Mouse (Mus musculus) MEL (cell line): ENCODE measurements around the gene Serpinb9e. TPM values are rescaled to one million over a fixed set of nuclear protein-coding genes. Genes with fewer than 3 reads are reported as not detected.
"Not testable (repeated sequence)": the region's sequence is repeated elsewhere in the genome, so short reads cannot be mapped to it uniquely, and the experiment has no call there.

Experiments
- DNase-seq: peaks from one replicate; pipeline ENCODE4 v3.0.0; 2011; ENCODE audit warnings: low read depth, low spot score
- H3K27ac ChIP-seq: 2 replicates; pipeline ENCODE4 v1.5.1; 2012; ENCODE audit warnings: low read depth, mild to moderate bottlenecking, control low read depth, low read length, moderate library complexity; ENCODE audit not compliant: control insufficient read depth
- H3K27me3 ChIP-seq, 2 experiments: fragments of 150-350 bp in 1 of 2; sonication (generic) in 1 of 2; 2 replicates each; pipeline ENCODE4 v1.6.1; 2012; ENCODE audit warnings: low read length in 2 of 2, mild to moderate bottlenecking in 2 of 2, improper control_type of control experiment in 1 of 2, moderate library complexity in 1 of 2; ENCODE audit not compliant: insufficient read depth in 2 of 2, control insufficient read depth in 1 of 2
- H3K36me3 ChIP-seq, 2 experiments: 2 replicates each; pipeline ENCODE4 v1.6.1; 2012 to 2014; ENCODE audit warnings: low read length in 2 of 2, improper control_type of control experiment in 1 of 2, inconsistent platforms in 1 of 2, mild to moderate bottlenecking in 1 of 2; ENCODE audit not compliant: insufficient read depth in 2 of 2, control insufficient read depth in 1 of 2
- H3K4me1 ChIP-seq, 2 experiments: fragments of 150-350 bp in 1 of 2; sonication (generic) in 1 of 2; 2 replicates each; pipeline ENCODE4 v1.6.1; 2012; ENCODE audit warnings: low read length in 2 of 2, improper control_type of control experiment in 1 of 2, mild to moderate bottlenecking in 1 of 2; ENCODE audit not compliant: insufficient read depth in 2 of 2, control insufficient read depth in 1 of 2
- H3K4me3 ChIP-seq, 2 experiments: fragments of 150-350 bp in 1 of 2; sonication (generic) in 1 of 2; 2 replicates each; pipeline ENCODE4 v1.5.1; 2012; ENCODE audit warnings: low read depth in 2 of 2, low read length in 2 of 2, mild to moderate bottlenecking in 2 of 2, moderate library complexity in 2 of 2, control low read depth in 1 of 2, improper control_type of control experiment in 1 of 2; ENCODE audit not compliant: control insufficient read depth in 1 of 2, insufficient read depth in 1 of 2
- H3K79me2 ChIP-seq: 2 replicates; pipeline ENCODE4 v1.6.1; 2012; ENCODE audit warnings: mild to moderate bottlenecking, low read length, moderate library complexity; ENCODE audit not compliant: control insufficient read depth, poor library complexity, insufficient read depth
- H3K9ac ChIP-seq: 2 replicates; pipeline ENCODE4 v1.6.1; 2012; ENCODE audit warnings: low read depth, mild to moderate bottlenecking, control low read depth, low read length, moderate library complexity; ENCODE audit not compliant: control insufficient read depth, poor library complexity, severe bottlenecking
- H3K9me3 ChIP-seq: fragments of 150-350 bp; sonication (generic); replicated peaks from 2 replicates; pipeline ENCODE4 v1.6.1; 2012; ENCODE audit warnings: mild to moderate bottlenecking, low read length, improper control_type of control experiment, moderate library complexity; ENCODE audit not compliant: insufficient read depth
- CTCF ChIP-seq, 3 experiments: IDR thresholded peaks in 2 of 3; conservative IDR thresholded peaks in 1 of 3; 2 replicates each; pipeline ENCODE4 v1.5.1; 2011 to 2012; ENCODE audit warnings: low read length in 3 of 3, low read depth in 2 of 3, mild to moderate bottlenecking in 2 of 3, improper control_type of control experiment in 1 of 3, inconsistent platforms in 1 of 3, mixed read lengths in 1 of 3, moderate library complexity in 1 of 3; ENCODE audit not compliant: control insufficient read depth in 1 of 3, insufficient read depth in 1 of 3, poor library complexity in 1 of 3, severe bottlenecking in 1 of 3
- SMC3 ChIP-seq: IDR thresholded peaks from 2 replicates; pipeline ENCODE4 v1.6.1; 2011; ENCODE audit warnings: low read depth, low read length, improper control_type of control experiment
- TCF12 ChIP-seq: IDR thresholded peaks from 2 replicates; pipeline ENCODE4 v1.6.1; 2014; ENCODE audit warnings: low read depth, mild to moderate bottlenecking, inconsistent platforms, low read length, improper control_type of control experiment, moderate library complexity
- ZC3H11A ChIP-seq: IDR thresholded peaks from 2 replicates; pipeline ENCODE4 v1.6.1; 2012; ENCODE audit warnings: low read depth, mild to moderate bottlenecking, inconsistent platforms, low read length, improper control_type of control experiment
- ZMIZ1 ChIP-seq: IDR thresholded peaks from 2 replicates; pipeline ENCODE4 v1.6.1; 2012; ENCODE audit warnings: low read depth, mild to moderate bottlenecking, inconsistent platforms, low read length, improper control_type of control experiment, moderate library complexity
- polyA plus RNA-seq, 2 experiments: library from polyadenylated mRNA; stranded (reverse) in 1 of 2; unstranded in 1 of 2; fragments of >175 nt in 1 of 2; fragments of >200 nt in 1 of 2; gene quantifications; 2 replicates each; pipeline versions ENCODE4 v1.2.1 to v1.2.4; 2012; ENCODE audit warnings: low replicate concordance in 2 of 2, low read depth in 1 of 2; ENCODE audit not compliant: insufficient read length in 2 of 2, insufficient read depth in 1 of 2, missing spikeins in 1 of 2
- total RNA-seq: library from RNA; depleted of rRNA; stranded (reverse); fragments of 300-350 nt; gene quantifications from 2 replicates; pipeline ENCODE4 v1.2.3, GENCODE M21; 2012; rRNA removed

Gene Serpinb9e
- total RNA-seq = not detected in 2 replicates
- not detected for polyA plus RNA-seq

DNA sequence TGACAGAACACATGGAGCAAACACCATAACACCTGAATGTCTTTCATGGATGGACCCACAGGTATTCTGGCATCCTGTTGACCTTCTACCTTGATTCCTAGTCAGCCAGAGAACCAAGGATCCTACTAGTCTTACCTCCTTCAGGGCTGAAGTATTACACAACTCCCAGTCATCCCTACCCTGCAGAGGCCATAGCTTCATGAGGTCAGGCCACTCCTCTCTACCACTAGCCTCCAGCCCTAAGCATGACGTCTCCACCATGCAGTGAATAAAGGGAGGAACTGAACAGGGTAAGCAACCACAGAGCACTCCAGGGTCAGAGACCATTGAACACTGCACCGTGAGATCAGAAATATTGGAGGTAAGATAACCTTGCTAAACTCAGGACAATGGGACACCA, at the start of gene Serpinb9e:
TSS of gene Serpinb9e (plus strand) at position 301 of the 400 bp plus-strand sequence.
- H3K27me3 ChIP-seq, H3K79me2 ChIP-seq, H3K9me3 ChIP-seq, H3K4me1 ChIP-seq, H3K4me3 ChIP-seq, DNase-seq, H3K27ac ChIP-seq, H3K36me3 ChIP-seq, H3K9ac ChIP-seq: not testable (repeated sequence)

DNA sequence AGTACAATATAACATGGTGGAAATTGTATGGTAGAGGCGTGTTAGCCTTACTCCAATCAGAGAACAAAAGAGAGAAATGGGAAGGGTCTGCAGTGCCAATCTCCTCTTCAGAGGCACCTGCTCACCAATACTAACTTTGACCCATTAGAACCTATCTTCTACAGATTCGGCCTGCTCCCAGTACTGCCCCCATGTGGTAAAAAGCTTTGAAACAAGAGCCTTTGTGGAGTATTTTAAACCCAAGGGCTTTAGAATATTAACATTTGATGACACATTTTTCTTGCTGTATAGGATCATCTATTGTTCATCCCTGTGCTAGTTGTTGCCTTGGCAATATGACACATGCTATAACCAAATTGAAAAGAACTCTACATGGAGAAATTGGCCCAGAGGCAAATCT, 49.7 kb upstream of the Serpinb9e start:
- Histone ChIP-seq H3K4me3 (no peak overlapping the region), H3K36me3 (no peaks in the 10 kb centered on the region), H3K4me1 (no peaks in the 10 kb centered on the region), H3K9ac (no peak overlapping the region)
- DNase-seq = peak; percentile 6
- TF ChIP-seq SMC3 = peak; percentile 55
- TF ChIP-seq CTCF (IDR thresholded peaks at IDR 0.05 in 2 of 3, conservative IDR thresholded peaks at IDR 0.05 in 1 of 3; ENCODE audit: control insufficient read depth in 1 of 3, insufficient read depth in 1 of 3, low read depth in 2 of 3, low read length in 3 of 3, poor library complexity in 1 of 3, severe bottlenecking in 1 of 3) = peak in 1 of 3 experiments; percentile 38; a peak in 2 of 6 replicates
- TF ChIP-seq TCF12 = no peak
- no peak for TF ChIP-seq ZC3H11A
- no peak for TF ChIP-seq ZMIZ1
- TF ChIP-seq, all 39 proteins: peak for 2
- no peaks in the 10 kb centered on the region for H3K79me2 ChIP-seq
- H3K27me3 ChIP-seq = no peaks in the 10 kb centered on the region
- H3K27ac ChIP-seq = no peak overlapping the region
- no peaks in the 10 kb centered on the region for H3K9me3 ChIP-seq

DNA sequence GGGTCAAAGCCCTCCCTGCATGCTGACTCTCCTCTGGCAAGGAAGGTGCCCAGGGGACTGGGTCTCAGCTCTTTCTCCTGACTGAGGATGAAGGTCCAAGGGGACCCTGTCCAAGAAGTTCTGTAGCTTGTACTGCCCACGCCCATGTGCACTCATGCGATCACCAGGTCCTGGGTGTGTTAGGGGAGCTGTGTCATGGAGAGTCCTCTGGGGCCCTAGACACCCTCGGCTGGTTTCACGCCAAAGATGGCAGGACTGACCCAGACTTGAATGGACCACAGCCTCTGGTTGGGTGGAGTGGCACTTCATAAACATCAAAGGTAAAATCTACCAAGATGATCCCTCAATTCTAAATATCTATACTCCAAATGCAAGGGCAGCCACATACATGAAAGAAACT, 59.2 kb downstream of the Serpinb9e start:
- H3K4me3 ChIP-seq, H3K27ac ChIP-seq, H3K4me1 ChIP-seq, H3K36me3 ChIP-seq, H3K9ac ChIP-seq, H3K79me2 ChIP-seq, H3K9me3 ChIP-seq, H3K27me3 ChIP-seq, DNase-seq: not testable (repeated sequence)

Other genes with a start within 250 kb of the Serpinb9e start
- 1.6 and 2.1 TPM in 2 replicates for gene Serpinb9, start 246.4 kb upstream of the Serpinb9e start, total RNA-seq
- 1 to 10 TPM in 1 of 2 experiments, not detected in 1; 2.9 TPM for gene Serpinb9, start 246.4 kb upstream of the Serpinb9e start, polyA plus RNA-seq
- gene Serpinb9b, start 222.2 kb upstream of the Serpinb9e start, total RNA-seq = 1.5 and 2.3 TPM in 2 replicates
- 1 to 10 TPM in 1 of 2 experiments, not detected in 1; 3.9 TPM for gene Serpinb9b, start 222.2 kb upstream of the Serpinb9e start, polyA plus RNA-seq
- gene Serpinb1b, start 171.0 kb upstream of the Serpinb9e start, total RNA-seq = not detected in 2 replicates
- gene Serpinb1b, start 171.0 kb upstream of the Serpinb9e start, polyA plus RNA-seq = not detected
- not detected in 2 replicates for gene Serpinb9c, start 89.9 kb upstream of the Serpinb9e start, total RNA-seq
- not detected for gene Serpinb9c, start 89.9 kb upstream of the Serpinb9e start, polyA plus RNA-seq
- not detected in 2 replicates for gene Serpinb9d, start 56.7 kb upstream of the Serpinb9e start, total RNA-seq
- gene Serpinb9d, start 56.7 kb upstream of the Serpinb9e start, polyA plus RNA-seq = not detected
- gene Serpinb9f, start 74.5 kb downstream of the Serpinb9e start, total RNA-seq = not detected in 2 replicates
- gene Serpinb9f, start 74.5 kb downstream of the Serpinb9e start, polyA plus RNA-seq = not detected
- gene Gm11397, start 146.1 kb downstream of the Serpinb9e start, total RNA-seq = not detected in 2 replicates
- not detected for gene Gm11397, start 146.1 kb downstream of the Serpinb9e start, polyA plus RNA-seq
- not detected in 2 replicates for gene Serpinb9g, start 235.2 kb downstream of the Serpinb9e start, total RNA-seq
- gene Serpinb9g, start 235.2 kb downstream of the Serpinb9e start, polyA plus RNA-seq = not detected